Mouse (Mus musculus): ENCODE results near the gene Igsf6. TPM values are rescaled to one million over a fixed set of nuclear protein-coding genes. Genes with fewer than 3 reads are reported as not detected.

Gene Igsf6
- total and polyA plus RNA-seq, 2 experiments from 2014 or later, result 1.1 to 1.6 TPM

DNA sequence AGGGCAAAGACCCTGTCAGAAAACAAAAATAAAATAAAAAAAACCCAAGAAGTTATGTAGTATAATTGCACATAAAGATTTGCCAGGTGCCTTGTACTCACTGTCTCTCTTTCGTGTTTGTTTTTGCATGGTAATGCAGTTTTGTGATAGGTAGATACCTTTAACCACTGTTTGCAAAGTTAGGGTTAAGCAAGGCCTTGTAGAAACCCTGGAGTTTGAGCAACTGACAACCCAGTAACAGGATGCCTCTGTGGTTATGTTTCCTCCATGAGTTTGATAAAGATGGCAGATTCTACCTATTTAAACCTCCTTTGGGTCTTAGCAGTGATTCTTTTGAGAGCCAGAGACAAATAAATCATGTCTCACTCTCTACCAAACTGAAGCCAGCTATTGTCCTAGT is 30.9 kb downstream of the Igsf6 start:
- Histone ChIP-seq H3K9ac (replicated peaks; ENCODE audit: low read depth, low read length) (0 out of 2 replicates have a peak overlapping the region, but pooled peaks have one; percentile 10), H3K9me3 (replicated peaks; ENCODE audit: control insufficient read depth, low read length) (no peaks in the 10 kb centered on the region), H3K27me3 (ENCODE audit: control insufficient read depth, insufficient read depth, low read length) (no peaks in the 10 kb centered on the region), H3K27ac (ENCODE audit: low read depth) (peak overlapping the region; percentile 66), H3K36me3 (replicated peaks; ENCODE audit: control insufficient read depth, insufficient read depth, low read length) (peaks cover 7% of the 10 kb centered on the region), H3K4me3 (ENCODE audit: low read depth, low read length) (no peak overlapping the region), H3K4me1 (ENCODE audit: control insufficient read depth, insufficient read depth) (peaks cover 34% of the 10 kb centered on the region), H3K4me2 (ENCODE audit: low read depth, low read length) (no peak overlapping the region)
- 93% methylated on average over 1 of the region's 1 CpGs for WGBS
- ATAC-seq (ENCODE audit: insufficient read depth, low read depth), result no peak
- no peak for TF ChIP-seq CTCF (IDR thresholded peaks at IDR 0.05; ENCODE audit: low read depth)
- no peak for TF ChIP-seq EP300 (IDR thresholded peaks at IDR 0.05; ENCODE audit: low read depth)
- DNase-seq (ENCODE audit: low spot score), result no peak

DNA sequence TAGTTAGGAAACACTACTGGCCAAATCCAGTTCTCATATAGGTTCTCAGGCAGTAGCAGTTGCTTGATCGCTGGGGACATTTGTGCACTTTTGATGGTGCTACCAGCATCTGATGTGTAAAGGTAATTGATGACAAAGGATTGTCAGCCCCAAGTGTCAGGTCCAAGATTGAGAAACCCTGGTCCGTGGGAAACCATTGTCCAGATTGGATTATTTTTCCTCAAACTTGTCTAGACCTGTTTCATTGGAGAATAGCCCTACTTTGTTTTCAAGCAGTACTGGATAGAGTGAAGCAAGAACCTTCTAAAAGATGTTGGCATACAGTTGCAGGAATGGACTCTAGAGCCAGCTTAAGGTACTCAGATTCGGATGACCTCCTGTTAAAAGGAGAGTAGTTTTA is 31.4 kb downstream of the Igsf6 start:
- ATAC-seq (ENCODE audit: insufficient read depth, low read depth) (no peak), DNase-seq (ENCODE audit: low spot score) (no peak)
- peaks cover 2% of the 10 kb centered on the region; the same call in 1 of the 2 replicates for H3K36me3 ChIP-seq (replicated peaks; ENCODE audit: control insufficient read depth, insufficient read depth, low read length)
- H3K4me1 ChIP-seq (ENCODE audit: control insufficient read depth, insufficient read depth), result peaks cover 34% of the 10 kb centered on the region
- TF ChIP-seq EP300 (IDR thresholded peaks at IDR 0.05; ENCODE audit: low read depth), result no peak
- TF ChIP-seq CTCF (IDR thresholded peaks at IDR 0.05; ENCODE audit: low read depth), result no peak
- H3K4me2 ChIP-seq (ENCODE audit: low read depth, low read length), result no peak overlapping the region
- no peak overlapping the region for H3K9ac ChIP-seq (replicated peaks; ENCODE audit: low read depth, low read length)
- H3K9me3 ChIP-seq (replicated peaks; ENCODE audit: control insufficient read depth, low read length), result no peaks in the 10 kb centered on the region
- H3K27ac ChIP-seq (ENCODE audit: low read depth), result no peak overlapping the region
- WGBS, result 94% methylated on average over 3 of the region's 3 CpGs
- no peaks in the 10 kb centered on the region for H3K27me3 ChIP-seq (ENCODE audit: control insufficient read depth, insufficient read depth, low read length)
- H3K4me3 ChIP-seq (ENCODE audit: low read depth, low read length), result no peak overlapping the region

DNA sequence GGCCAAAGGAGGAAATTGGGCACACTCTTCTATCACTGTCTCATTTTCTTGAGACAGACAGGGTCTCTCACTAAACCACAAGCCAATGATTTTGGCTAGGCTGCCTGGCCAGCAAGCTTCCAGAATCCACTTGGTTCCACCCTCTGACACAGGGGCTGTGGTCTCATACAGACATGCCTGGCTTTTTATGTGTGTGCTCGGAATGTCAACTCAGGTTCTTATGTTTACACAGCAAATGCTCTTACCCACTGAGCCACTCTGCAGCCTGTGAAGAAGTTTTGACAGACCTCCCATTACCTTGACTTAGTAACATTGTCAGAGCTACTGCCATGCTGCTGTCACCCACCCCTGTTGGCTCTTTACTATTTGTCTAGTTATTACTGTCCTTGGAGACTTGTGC is 32.4 kb downstream of the Igsf6 start:
- Histone ChIP-seq H3K4me1 (ENCODE audit: control insufficient read depth, insufficient read depth) (peaks cover 34% of the 10 kb centered on the region), H3K36me3 (replicated peaks; ENCODE audit: control insufficient read depth, insufficient read depth, low read length) (no peaks in the 10 kb centered on the region), H3K9ac (replicated peaks; ENCODE audit: low read depth, low read length) (no peak overlapping the region), H3K27me3 (ENCODE audit: control insufficient read depth, insufficient read depth, low read length) (no peaks in the 10 kb centered on the region), H3K27ac (ENCODE audit: low read depth) (no peak overlapping the region), H3K4me3 (ENCODE audit: low read depth, low read length) (no peak overlapping the region), H3K4me2 (ENCODE audit: low read depth, low read length) (no peak overlapping the region), H3K9me3 (replicated peaks; ENCODE audit: control insufficient read depth, low read length) (no peaks in the 10 kb centered on the region)
- WGBS, result 89% methylated on average over 1 of the region's 1 CpGs
- ATAC-seq (ENCODE audit: insufficient read depth, low read depth) (no peak), DNase-seq (ENCODE audit: low spot score) (no peak)
- TF ChIP-seq CTCF (IDR thresholded peaks at IDR 0.05; ENCODE audit: low read depth) (no peak), EP300 (IDR thresholded peaks at IDR 0.05; ENCODE audit: low read depth) (no peak)

DNA sequence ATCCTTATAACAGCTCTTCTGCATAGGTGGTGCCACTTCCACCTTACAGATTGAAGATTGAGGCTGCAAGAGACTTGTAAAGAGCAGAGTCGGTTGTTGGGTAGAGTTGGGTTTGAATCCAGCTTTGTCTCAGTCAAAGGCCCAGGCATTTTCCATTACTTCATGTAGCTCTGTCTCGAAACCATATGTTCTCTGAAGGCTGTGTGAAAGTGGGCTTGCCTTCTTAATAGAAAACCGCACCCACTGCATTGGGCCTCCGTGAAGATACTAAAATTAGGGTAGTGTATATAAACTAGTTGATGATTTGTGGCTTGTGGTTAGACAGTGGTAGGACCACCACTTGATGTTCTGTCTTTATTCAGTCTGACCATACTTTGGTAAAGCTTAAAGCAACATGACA is 33.8 kb downstream of the Igsf6 start:
- Histone ChIP-seq H3K4me1 (ENCODE audit: control insufficient read depth, insufficient read depth) (peaks cover 42% of the 10 kb centered on the region), H3K27me3 (ENCODE audit: control insufficient read depth, insufficient read depth, low read length) (no peaks in the 10 kb centered on the region), H3K36me3 (replicated peaks; ENCODE audit: control insufficient read depth, insufficient read depth, low read length) (no peaks in the 10 kb centered on the region), H3K9ac (replicated peaks; ENCODE audit: low read depth, low read length) (no peak overlapping the region), H3K27ac (ENCODE audit: low read depth) (no peak overlapping the region), H3K4me2 (ENCODE audit: low read depth, low read length) (no peak overlapping the region), H3K4me3 (ENCODE audit: low read depth, low read length) (no peak overlapping the region), H3K9me3 (replicated peaks; ENCODE audit: control insufficient read depth, low read length) (no peaks in the 10 kb centered on the region)
- no peak for TF ChIP-seq CTCF (IDR thresholded peaks at IDR 0.05; ENCODE audit: low read depth)
- DNase-seq (ENCODE audit: low spot score), result no peak
- WGBS, result 76% methylated on average over 4 of the region's 4 CpGs
- ATAC-seq (ENCODE audit: insufficient read depth, low read depth), result no peak

DNA sequence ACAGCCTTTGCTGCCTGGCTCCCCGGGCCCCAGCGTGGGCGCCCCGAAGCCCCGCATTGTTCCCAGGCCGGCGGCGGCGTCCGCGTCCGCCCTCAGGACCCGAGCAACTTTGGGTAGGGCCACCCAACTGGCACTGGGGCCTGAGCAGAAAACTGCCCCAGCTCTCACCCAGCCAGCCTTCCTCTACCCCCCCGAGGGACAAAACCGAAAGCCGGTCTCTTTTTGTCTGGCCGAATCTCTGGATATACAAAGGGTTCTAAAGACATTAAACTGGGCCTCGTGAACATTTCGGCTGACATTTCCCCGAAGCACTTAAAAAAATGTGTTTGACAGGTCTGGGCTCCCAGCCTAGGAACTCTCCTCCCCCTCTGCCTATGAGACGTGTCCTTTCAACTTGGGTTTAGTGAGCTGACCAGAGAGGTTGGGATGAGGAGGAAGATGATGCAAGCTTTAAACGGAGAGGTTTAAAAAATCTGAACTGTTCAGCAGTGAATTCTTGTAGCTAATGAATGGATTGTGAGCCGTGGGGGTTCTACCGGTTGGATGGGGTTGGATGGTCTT is 39.1 kb downstream of the Igsf6 start:
- peak; percentile 19 for ATAC-seq (ENCODE audit: insufficient read depth, low read depth)
- Histone ChIP-seq H3K4me1 (ENCODE audit: control insufficient read depth, insufficient read depth) (peaks cover 12% of the 10 kb centered on the region), H3K36me3 (replicated peaks; ENCODE audit: control insufficient read depth, insufficient read depth, low read length) (no peaks in the 10 kb centered on the region), H3K4me3 (ENCODE audit: low read depth, low read length) (peak overlapping the region; percentile 99), H3K9me3 (replicated peaks; ENCODE audit: control insufficient read depth, low read length) (no peaks in the 10 kb centered on the region), H3K27me3 (ENCODE audit: control insufficient read depth, insufficient read depth, low read length) (peaks cover 16% of the 10 kb centered on the region), H3K27ac (ENCODE audit: low read depth) (peak overlapping the region; percentile 97), H3K9ac (replicated peaks; ENCODE audit: low read depth, low read length) (peak overlapping the region; percentile 97), H3K4me2 (ENCODE audit: low read depth, low read length) (peak overlapping the region; percentile 69)
- WGBS, result under 1% methylated on average over 24 of the region's 24 CpGs
- no peak for TF ChIP-seq CTCF (IDR thresholded peaks at IDR 0.05; ENCODE audit: low read depth)
- no peak for TF ChIP-seq EP300 (IDR thresholded peaks at IDR 0.05; ENCODE audit: low read depth)
- DNase-seq (ENCODE audit: low spot score), result peak; percentile 68

DNA sequence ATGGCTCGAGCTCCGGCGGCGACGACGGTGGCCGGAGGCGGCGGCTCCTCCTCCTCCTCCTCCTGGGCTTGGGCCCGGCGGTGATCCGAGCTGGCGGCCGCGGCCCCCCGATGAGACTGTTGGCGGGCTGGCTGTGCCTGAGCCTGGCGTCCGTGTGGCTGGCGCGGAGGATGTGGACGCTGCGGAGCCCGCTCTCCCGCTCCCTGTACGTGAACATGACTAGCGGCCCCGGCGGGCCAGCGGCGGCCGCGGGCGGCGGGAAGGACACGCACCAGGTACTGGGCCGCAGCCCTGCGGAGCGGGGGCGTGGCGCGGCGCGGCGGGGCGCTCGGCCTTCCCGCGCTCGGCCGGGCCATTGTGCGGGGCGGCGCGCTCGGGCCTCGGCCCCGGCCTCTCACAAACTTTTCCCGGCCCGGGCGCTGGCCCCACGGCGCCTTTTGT is 39.7 kb downstream of the Igsf6 start:
- Histone ChIP-seq H3K27me3 (ENCODE audit: control insufficient read depth, insufficient read depth, low read length) (peaks cover 16% of the 10 kb centered on the region), H3K27ac (ENCODE audit: low read depth) (peak overlapping the region; percentile 97), H3K9me3 (replicated peaks; ENCODE audit: control insufficient read depth, low read length) (no peaks in the 10 kb centered on the region), H3K9ac (replicated peaks; ENCODE audit: low read depth, low read length) (peak overlapping the region; percentile 97), H3K4me1 (ENCODE audit: control insufficient read depth, insufficient read depth) (peaks cover 9% of the 10 kb centered on the region), H3K4me3 (ENCODE audit: low read depth, low read length) (peak overlapping the region; percentile 99), H3K4me2 (ENCODE audit: low read depth, low read length) (peak overlapping the region; percentile 69), H3K36me3 (replicated peaks; ENCODE audit: control insufficient read depth, insufficient read depth, low read length) (no peaks in the 10 kb centered on the region)
- under 1% methylated on average over 41 of the region's 63 CpGs for WGBS
- peak; percentile 74 for ATAC-seq (ENCODE audit: insufficient read depth, low read depth)
- no peak for TF ChIP-seq EP300 (IDR thresholded peaks at IDR 0.05; ENCODE audit: low read depth)
- TF ChIP-seq CTCF (IDR thresholded peaks at IDR 0.05; ENCODE audit: low read depth), result no peak
- peak; percentile 12 for DNase-seq (ENCODE audit: low spot score)
